ENCODE assay signal across 8 mouse cellular contexts in the genomic region with DNA sequence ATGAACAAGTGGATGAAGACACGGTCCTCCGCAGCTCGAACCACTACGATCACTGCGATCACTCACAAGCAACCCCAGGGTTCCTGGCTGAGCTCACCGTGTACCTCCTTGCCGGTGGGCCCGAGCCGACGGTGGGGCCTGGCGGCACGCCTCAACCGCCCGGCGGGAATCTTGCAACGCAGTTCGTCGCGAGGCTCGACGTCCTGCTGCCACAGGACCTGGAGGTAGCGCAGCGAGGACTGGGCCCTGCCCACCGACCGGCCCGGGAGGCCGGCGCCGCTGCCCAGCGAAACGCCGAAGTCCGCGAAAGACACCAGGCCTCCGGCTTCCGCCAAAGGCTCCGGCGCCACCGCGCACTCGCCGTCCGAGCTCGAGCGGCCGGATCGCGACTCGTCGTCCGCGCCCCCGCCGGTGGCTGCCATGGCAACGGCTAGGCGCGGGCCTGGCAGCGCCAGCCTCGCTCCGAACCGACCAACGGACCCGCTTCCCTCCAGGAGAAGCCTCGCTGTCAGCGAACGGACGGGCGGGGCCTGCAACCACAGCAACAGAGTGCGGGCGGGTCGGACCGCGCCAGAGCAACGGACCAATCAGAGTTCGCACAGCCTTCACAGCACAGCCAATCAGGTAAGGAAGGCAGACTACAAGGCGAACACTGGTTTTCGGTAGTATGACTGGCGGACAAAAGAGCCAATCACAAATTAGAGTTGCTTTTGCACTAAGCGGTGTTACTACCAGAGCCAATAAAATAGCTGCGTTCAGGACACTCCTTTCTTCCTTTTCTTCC. TPM values are rescaled to one million over a fixed set of nuclear protein-coding genes. Genes with fewer than 3 reads are reported as not detected.
DNase-seq lines count a peak whose midpoint lies in the region; ATAC-seq lines count a peak whose summit lies in the region.

A gene (minus strand): TSS at position 518 of the 784 bp plus-strand sequence.

- WGBS in lung, embryonic 16.5 days, result under 1% methylated on average over 73 of the region's 80 CpGs

- H3K27me3 ChIP-seq in lung, embryonic 16.5 days (ENCODE audit: control insufficient read depth, insufficient read depth, low read depth, low read length), result no peaks in the 10 kb centered on the region

- H3K4me1 ChIP-seq in lung, embryonic 16.5 days (replicated peaks; ENCODE audit: control insufficient read depth, insufficient read depth, low read length), result peaks cover 17% of the 10 kb centered on the region

- peak within 1 kb of the TSS; percentile 77 for H3K27ac ChIP-seq in lung, embryonic 16.5 days (ENCODE audit: low read length)

- H3K9ac ChIP-seq in lung, embryonic 16.5 days (ENCODE audit: low read length), result peak within 1 kb of the TSS; percentile 96

- peak within 1 kb of the TSS; percentile 98 for H3K4me3 ChIP-seq in lung, embryonic 16.5 days (ENCODE audit: low read length)

- no peaks in the 10 kb centered on the region for H3K9me3 ChIP-seq in lung, embryonic 16.5 days (ENCODE audit: control insufficient read depth, low read length)

- peak; percentile 100 for DNase-seq in MEL-GATA-1-ER (ENCODE audit: extremely low read depth, low read depth)
- DNase-seq in cerebellum, adult 8-10 months, result peak; percentile 96
- peak; percentile 100 for DNase-seq in forelimb bud, embryonic 11.5 days (ENCODE audit: low read depth, low spot score)
- peak; percentile 98 for DNase-seq in layer of hippocampus, adult 9-10 months (ENCODE audit: low spot score)
- DNase-seq in ovary, postnatal 10 days (ENCODE audit: low spot score), result peak; percentile 86
- DNase-seq in thymus, postnatal 10 days (ENCODE audit: low spot score in 2 of 2), result peak; percentile 94 to 97

- peak within 1 kb of the TSS; percentile 81 for H3K4me2 ChIP-seq in lung, embryonic 16.5 days (ENCODE audit: low read depth, low read length)

- ATAC-seq in hematopoietic stem cell, adult 5-6 weeks (replicated peaks in 1 of 2; ENCODE audit: insufficient read depth in 1 of 2, low FRiP score in 2 of 2, low TSS enrichment in 1 of 2, low read depth in 1 of 2, poor library complexity in 2 of 2, severe bottlenecking in 2 of 2), result peak; percentile 97 to 99
- ATAC-seq in lung, embryonic 16.5 days (ENCODE audit: low read depth), result peak; percentile 99

- peaks cover 19% of the 10 kb centered on the region for H3K36me3 ChIP-seq in lung, embryonic 16.5 days (ENCODE audit: control insufficient read depth, insufficient read depth, low read length)

RNA-seq across cellular contexts. Expression of the gene that starts here (rescaled TPM):
- 15.1 and 15.6 TPM in 2 replicates for total RNA-seq in hematopoietic stem cell, adult 5-6 weeks (2017)
- polyA plus RNA-seq in lung, embryonic 16.5 days (2015; fragmentation: Nextera tagmentation; extraction: Ambion mirVana), result 52.6 and 56.7 TPM in 2 replicates

Comparison
In these comparisons a context has a peak if more than half of its experiments do, and no peak if none do; other contexts are left out.
1. Peak in every context shown above with its lines: DNase-seq, ATAC-seq, H3K4me3 ChIP-seq and H3K27ac ChIP-seq.